Mouse (Mus musculus) megakaryocyte, adult 5-6 weeks (primary cell): ENCODE measurements around the gene Atp13a3. TPM values are rescaled to one million over a fixed set of nuclear protein-coding genes. Genes with fewer than 3 reads are reported as not detected.
"Not testable (repeated sequence)": the region's sequence is repeated elsewhere in the genome, so short reads cannot be mapped to it uniquely, and the experiment has no call there.

Experiments
- ATAC-seq: 2 replicates; pipeline ENCODE4 v1.8.0; 2016; ENCODE audit warnings: mild to moderate bottlenecking, inconsistent platforms; ENCODE audit not compliant: poor library complexity, severe bottlenecking
- total RNA-seq, 2 experiments: library from RNA; stranded (forward) in 1 of 2; stranded (reverse) in 1 of 2; fragments of 153-499, 151-499 nt in 1 of 2; fragments of 221-1000, 200-1000 nt in 1 of 2; gene quantifications; 2 replicates each; pipeline versions ENCODE4 v1.2.3 to v1.2.4; 2015 to 2017

The Atp13a3 gene
- total RNA-seq, 2 experiments from 2014 or later: 87.7 to 101 TPM

GRCm38 (mm10) chr16:30416284-30416683 is 10.5 kb upstream of the Atp13a3 start:
- ATAC-seq: peak; percentile 38; the same call in 1 of the 2 replicates

GRCm38 (mm10) chr16:30412680-30413079 is 6.9 kb upstream of the Atp13a3 start:
- ATAC-seq: no peak

GRCm38 (mm10) chr16:30410914-30411313 is 5.1 kb upstream of the Atp13a3 start:
- ATAC-seq: no peak

- no peak for ATAC-seq
These were observed 1.7 kb upstream of the Atp13a3 start for GRCm38 (mm10) chr16:30407513-30407912.

- no peak for ATAC-seq
These were observed 2.2 kb downstream of the Atp13a3 start for GRCm38 (mm10) chr16:30403528-30403927.

- ATAC-seq: peak; percentile 38
These were observed 8.4 kb downstream of the Atp13a3 start for GRCm38 (mm10) chr16:30397127-30398057.

GRCm38 (mm10) chr16:30395136-30395535 is 10.6 kb downstream of the Atp13a3 start:
- ATAC-seq: peak; percentile 78

GRCm38 (mm10) chr16:30390650-30391340 is 15.0 kb downstream of the Atp13a3 start:
- peak; percentile 8; the same call in 1 of the 2 replicates for ATAC-seq

GRCm38 (mm10) chr16:30389831-30390649 is 15.7 kb downstream of the Atp13a3 start:
- peak; percentile 57 for ATAC-seq

- ATAC-seq: peak; percentile 49
These were observed 16.5 kb downstream of the Atp13a3 start for GRCm38 (mm10) chr16:30389210-30389684.

- ATAC-seq: peak; percentile 73
These were observed 17.1 kb downstream of the Atp13a3 start for GRCm38 (mm10) chr16:30388522-30389209.

GRCm38 (mm10) chr16:30387871-30388460 is 17.8 kb downstream of the Atp13a3 start:
- no peak for ATAC-seq

GRCm38 (mm10) chr16:30386911-30387439 is 18.8 kb downstream of the Atp13a3 start:
- no peak for ATAC-seq

- ATAC-seq: no peak
These were observed 20.2 kb downstream of the Atp13a3 start for GRCm38 (mm10) chr16:30385531-30385930.

- ATAC-seq: no peak
These were observed 29.5 kb downstream of the Atp13a3 start for GRCm38 (mm10) chr16:30376237-30376636.

- no peak for ATAC-seq
These were observed 30.8 kb downstream of the Atp13a3 start for GRCm38 (mm10) chr16:30374927-30375326.

- peak; percentile 84 for ATAC-seq
These were observed 31.5 kb downstream of the Atp13a3 start for GRCm38 (mm10) chr16:30374266-30374665.

GRCm38 (mm10) chr16:30373286-30373685 is 32.5 kb downstream of the Atp13a3 start:
- ATAC-seq: not testable (repeated sequence)

GRCm38 (mm10) chr16:30367395-30367794 is 38.4 kb downstream of the Atp13a3 start:
- ATAC-seq: no peak
